ENCODE assay signal across 1 mouse cellular context in the genomic region with DNA sequence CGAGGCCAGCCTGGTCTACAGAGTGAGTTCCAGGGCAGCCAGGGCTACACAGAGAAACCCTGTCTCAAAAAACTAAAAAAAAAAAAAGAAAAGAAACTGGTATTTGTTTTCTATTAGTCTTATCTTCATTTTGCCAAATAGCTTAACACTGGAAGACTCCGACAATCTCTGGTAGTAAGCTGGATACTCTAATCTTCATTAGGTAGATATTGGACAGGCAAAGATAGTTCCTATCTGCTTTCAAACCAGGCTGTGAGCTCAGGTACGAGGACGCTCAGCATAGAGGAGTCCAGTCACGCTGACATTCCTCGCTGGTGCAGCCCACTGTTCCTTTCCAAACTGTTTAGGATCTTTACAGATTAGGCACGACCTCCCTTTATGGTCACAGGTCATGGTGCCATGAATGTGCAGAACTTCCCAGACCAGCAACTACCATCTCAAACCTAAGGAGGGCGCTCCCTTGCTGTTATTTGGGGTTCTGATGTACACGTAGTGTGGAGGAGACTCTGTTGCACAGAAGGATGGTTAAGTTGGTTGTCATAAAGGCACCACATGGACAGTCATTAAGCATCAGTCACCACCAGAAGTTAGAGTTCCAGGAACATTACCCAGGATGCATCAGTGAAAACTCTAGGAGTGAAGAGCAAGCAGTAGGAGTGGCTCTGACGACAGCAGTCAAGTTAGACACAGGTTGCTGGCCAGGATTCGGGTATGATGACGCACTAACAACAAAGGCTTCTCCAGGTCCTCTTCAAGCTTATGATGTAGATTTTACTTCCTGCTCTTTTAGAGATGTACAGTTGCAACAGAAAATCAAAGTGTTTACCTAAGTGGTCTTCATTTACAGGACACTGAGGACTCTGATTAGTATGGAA.
TF ChIP-seq lines count a peak whose summit lies in the region.

No protein-coding gene starts in this region.

TF ChIP-seq in MEL, 35 proteins besides CTCF, POLR2A, EP300 and RAD21 (continued from another document):
- TF ChIP-seq MEF2A (IDR thresholded peaks at IDR 0.05; ENCODE audit: extremely low read depth, insufficient replicate concordance, low read depth, low read length, poor library complexity, severe bottlenecking) (no peak), MYB (IDR thresholded peaks at IDR 0.05; ENCODE audit: low read depth, low read length) (no peak)
